Mouse (Mus musculus): ENCODE measurements around the gene Asb16.

The Asb16 gene

GRCm38 (mm10) chr11:102310768-102311695, 42.5 kb downstream of the Asb16 start:
- DNase-seq (ENCODE audit: low spot score) = no peak

DNA sequence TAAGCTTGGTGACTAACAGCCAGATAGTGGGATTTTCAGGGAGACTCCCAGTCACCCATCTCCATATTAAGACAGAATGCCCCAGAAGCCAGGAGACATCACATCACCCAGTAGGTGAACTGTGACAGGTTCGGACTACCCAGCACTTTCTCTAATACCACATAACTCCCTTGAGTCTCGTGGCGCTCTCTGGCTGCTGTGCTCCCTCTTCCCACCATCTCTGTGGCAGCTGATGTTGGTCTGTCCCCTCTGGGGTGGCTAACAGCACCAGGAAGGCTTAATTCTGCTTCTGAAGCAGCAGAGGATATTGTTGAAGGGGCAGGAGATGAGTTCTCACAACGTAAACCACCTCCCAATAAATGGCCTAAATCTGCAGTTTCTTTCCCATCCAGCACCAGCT, 43.4 kb downstream of the Asb16 start:
- no peak for DNase-seq (ENCODE audit: low spot score)

DNA sequence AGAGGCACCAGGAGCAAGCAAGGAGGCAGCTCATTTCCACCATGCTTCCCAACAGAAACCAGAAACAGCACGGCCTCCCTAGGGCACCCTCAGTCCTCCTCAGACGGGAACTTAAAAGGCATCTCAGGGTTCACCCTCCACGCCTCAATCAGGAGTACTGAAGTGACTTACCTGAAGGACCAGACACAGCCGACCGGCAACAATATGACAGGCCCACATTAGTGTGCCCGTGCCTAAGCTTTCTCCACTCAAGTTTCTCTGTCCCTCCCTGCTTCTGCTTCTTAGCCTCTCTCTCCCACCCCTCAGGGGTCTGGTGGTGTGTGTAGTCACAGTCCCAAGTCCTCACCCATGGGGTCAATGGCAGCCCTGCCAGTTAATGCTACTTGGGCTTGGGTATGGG, 44.0 kb downstream of the Asb16 start:
- no peak for DNase-seq (ENCODE audit: low spot score)

DNA sequence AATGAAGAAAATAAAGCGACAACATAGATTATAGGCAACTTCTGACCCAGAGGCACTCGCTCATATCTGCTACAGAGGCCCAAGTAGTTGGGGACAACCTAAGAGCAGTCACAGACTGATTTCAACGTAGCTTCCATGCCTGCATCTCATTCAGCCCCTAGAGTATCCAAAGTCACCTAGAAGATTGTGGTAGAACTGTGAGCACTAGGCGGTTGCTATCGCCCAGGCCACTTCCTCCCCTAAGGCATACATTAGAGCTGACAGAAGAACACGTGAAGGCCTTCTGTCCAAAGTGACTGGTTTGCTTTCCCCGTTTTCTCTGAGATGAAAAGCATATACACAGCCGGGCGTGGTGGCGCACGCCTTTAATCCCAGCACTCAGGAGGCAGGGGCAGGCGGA, 45.8 kb downstream of the Asb16 start:
- no peak for DNase-seq (ENCODE audit: low spot score)

DNA sequence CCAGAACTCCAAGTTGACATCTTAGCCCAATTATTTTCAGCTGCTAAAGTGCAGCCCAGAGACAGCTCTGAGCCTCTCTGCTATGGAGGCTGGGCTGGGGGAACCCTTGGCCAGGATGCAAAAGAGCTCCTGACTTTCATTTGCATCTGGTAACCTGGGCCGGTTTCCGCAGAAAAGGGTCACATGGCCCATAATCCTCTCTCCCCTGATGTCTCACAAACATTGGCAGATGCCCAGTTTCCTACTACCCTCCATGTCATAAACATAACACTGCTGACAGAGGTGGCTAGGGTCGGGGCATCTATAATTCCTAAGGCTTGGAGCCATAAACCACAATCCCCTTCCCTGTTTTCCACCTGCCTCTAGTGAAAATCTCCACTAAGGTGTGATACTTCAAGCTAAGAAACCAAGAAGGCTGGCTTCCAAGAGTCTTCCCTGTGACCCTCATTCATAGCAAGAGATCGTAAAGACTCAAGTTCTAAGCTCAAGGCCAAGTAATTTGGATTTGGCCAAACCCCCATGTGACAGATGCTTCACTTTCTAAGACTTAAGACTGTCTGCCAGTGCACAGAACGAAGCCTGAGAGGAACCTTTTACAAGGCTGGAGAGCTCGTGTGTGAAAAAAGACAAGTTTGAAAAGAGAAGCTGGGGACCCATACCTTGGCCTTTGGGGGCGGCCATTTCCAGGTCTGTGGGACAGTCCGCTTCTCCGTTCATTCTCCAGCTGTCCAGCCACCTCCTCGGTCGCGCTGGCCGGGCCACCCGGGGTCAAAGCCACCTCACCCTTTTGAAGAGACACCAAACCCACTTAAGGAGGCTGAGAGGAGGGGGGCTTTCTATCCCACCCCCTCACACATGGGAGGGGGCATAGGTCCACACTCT, 47.4 kb downstream of the Asb16 start:
- DNase-seq (ENCODE audit: low spot score) = no peak

DNA sequence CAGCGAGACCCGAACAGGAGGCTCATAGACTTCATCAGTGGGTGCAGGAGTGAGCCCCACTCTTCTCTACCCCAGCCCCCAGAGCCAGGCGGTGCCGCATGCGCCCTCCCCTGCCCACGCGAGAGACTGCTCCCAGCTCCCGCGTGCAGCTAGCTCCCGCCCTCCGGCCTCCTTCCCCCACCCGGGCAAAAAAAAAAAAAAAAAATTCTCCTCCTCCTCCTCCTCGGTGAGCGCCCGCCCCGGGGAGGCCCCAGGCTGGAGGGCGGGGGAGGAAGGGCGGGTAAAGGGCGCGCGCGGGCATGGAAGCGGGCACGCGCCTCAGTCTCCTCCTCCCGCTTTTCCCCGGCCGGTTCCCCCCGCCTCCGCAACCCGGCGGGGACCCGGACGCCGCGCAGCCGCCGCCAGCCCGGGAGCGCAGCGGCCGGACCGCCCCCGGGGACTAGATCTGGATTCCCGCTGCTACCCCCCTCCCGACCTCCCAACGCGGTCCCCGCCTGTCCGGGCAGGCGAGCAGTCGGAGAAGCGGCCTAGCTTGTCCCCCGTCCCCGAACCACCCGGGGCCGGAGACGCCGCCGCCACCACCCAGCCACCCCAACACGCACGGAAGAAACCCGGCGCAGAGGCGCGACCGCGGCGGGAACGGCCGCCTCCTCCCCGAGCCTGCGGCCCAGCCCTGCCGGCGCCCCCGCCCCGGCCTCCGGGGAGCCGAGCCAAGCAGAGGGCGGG, 48.2 kb downstream of the Asb16 start:
- peak; percentile 87 for DNase-seq (ENCODE audit: low spot score)

GRCm38 (mm10) chr11:102317298-102317900, 48.9 kb downstream of the Asb16 start:
- peak; percentile 64 for DNase-seq (ENCODE audit: low spot score)

DNA sequence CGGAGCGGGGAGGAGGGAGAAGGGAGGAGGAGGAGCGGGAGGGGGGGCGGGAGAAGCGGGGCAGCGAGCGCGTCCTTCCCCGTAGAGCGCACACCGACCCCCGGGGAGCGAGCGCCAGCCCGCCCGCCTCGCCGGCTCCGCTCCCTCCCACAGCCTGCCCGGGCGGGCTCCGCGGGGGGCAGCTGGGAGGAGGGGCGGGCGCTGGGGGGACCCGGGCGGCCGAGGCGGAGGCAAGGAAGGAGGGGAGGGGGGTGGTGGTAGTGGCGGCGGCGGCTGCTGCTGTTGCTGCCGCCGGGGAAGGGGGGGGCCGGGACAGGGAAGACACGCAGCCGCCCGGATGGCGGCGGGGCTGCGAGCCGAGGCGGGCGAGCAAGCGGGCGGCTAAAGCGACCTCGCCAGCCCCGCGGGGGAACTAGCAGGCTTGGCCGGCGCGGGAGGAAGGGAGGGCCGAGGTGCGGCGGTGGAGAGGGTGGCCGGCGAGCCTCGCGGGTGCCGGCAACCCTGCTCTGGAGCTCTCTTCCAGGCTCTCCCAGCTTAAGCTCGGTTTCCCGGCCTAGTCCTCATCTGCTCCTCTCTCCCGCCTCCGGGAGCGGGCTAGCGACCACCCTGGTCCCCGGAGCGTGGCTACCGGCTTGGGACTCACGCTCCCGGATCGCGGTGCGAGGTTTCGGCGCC, 49.5 kb downstream of the Asb16 start:
- peak; percentile 76 for DNase-seq (ENCODE audit: low spot score)

- DNase-seq (ENCODE audit: low spot score) = peak; percentile 73
These were observed 50.2 kb downstream of the Asb16 start for GRCm38 (mm10) chr11:102318576-102319409.

GRCm38 (mm10) chr11:102319410-102319792, 50.9 kb downstream of the Asb16 start, which contains the start of gene Ubtf:
TSS of gene Ubtf (minus strand) at chr11:102319742.
- peak; percentile 81 for DNase-seq (ENCODE audit: low spot score)

DNA sequence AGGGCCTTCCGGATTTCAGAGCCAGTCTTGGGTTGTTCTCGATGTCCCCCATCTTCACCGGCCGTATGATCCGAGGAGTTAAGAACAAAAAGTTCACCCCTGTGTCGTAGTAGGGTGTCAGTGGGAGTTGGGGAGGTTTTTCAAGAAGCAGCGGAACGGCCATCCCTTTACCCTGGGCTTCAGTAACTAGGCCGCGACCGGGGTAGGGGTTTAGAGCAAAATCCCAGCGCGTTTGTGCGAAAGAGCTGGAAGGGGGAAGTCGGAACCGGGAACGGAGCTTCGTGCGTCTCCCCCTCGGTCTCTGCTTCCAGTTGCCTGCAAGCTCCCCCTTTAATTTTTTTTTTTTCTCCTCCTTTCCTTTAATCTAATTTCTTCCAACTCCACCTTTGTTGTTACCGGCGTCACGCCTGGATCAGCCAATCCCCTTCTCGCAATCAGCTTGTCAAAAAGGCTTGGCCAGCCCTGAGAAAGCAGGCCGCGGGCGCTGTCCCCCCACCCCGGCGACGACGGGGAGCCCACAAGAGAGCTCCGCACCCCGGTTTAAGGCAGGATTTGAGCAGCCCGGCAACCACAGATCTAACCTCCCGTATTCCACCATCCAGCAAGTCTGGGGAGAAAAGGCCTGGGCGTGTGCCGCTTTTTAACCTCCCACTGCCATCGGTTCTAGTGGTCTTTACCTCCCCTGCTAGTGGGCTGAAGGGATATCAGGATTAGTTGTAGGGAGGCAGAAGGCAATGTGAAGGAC, 51.6 kb downstream of the Asb16 start:
- DNase-seq (ENCODE audit: low spot score) = peak; percentile 82

DNA sequence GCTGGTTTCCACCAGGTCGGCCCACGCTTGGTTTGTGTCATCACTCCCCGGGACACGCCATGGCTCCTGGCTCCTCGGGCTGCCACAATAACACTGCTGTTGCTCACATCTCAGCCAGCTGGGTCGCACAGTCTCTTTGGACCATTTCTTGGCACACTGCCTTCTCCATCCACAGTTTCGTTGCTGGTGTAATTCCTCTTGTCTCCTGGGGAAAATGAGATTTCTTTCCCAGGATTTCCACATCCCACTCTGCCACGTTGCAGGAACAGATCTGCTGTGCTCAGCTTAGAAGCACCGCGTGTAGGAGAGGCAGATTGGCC, 52.1 kb downstream of the Asb16 start:
- DNase-seq (ENCODE audit: low spot score) = peak; percentile 79

- DNase-seq (ENCODE audit: low spot score) = no peak
These were observed 53.4 kb downstream of the Asb16 start for GRCm38 (mm10) chr11:102321931-102322330.

GRCm38 (mm10) chr11:102323516-102323915, 55.0 kb downstream of the Asb16 start:
- DNase-seq (ENCODE audit: low spot score) = no peak

DNA sequence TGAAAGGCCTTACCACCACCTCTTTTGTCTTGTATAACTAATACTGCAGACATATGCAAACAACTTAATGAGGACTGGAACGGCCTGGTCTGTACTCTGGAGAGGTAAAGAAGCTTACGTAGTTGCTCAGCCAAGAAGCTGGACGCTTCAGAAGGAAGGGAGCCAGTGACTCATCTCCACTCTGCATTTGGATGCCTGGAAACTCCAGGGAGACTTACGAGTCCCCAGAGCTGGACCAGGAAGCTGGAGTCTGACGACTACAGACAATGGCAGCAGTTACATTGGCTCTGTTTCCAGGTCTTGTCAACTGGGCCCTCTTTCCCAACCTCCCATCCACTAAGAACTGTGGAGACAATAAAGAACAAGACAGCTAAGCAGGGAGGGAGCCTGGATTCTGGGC, 58.7 kb downstream of the Asb16 start:
- no peak for DNase-seq (ENCODE audit: low spot score)

DNA sequence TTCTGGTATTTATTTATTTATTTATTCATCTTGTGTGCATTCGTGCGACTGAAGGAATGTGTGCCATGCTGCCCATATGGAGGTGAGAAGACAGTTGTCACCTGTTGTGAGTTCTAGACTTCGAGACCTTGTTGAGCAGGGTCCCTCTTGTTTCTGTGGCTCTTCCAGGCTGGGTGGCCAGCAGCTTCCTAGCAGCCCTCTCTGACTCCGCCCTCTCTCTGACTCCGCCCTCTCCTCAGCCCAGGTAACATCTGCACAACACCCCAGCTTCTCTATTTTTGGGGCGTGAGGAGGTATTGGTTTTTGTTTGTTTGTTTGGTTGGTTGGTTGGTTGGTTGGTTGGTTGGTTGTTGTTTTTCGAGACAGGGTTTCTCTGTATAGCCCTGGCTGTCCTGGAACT, 59.3 kb downstream of the Asb16 start:
- no peak for DNase-seq (ENCODE audit: low spot score)
